Mouse (Mus musculus): ENCODE results near the gene Chst13. TPM values are rescaled to one million over a fixed set of nuclear protein-coding genes. Genes with fewer than 3 reads are reported as not detected.
A peak's percentile ranks its signal among the peaks of the same experiment; 100 is the strongest.

The Chst13 gene
- 0.22 TPM in 1 of 2 replicates, not detected in the other for polyA plus RNA-seq (2016; fragmentation: Nextera tagmentation; extraction: Ambion mirVana)

- Histone ChIP-seq H3K4me3 (peak within 1 kb of the TSS; percentile 17; the same call in 1 of the 2 replicates), H3K4me1 (peaks cover 5% of the 10 kb centered on the region; the same call in 1 of the 2 replicates), H3K27me3 (peaks cover 16% of the 10 kb centered on the region), H3K36me3 (no peaks in the 10 kb centered on the region), H3K4me2 (replicated peaks) (peak within 1 kb of the TSS; percentile 43), H3K27ac (no peak within 1 kb of the TSS), H3K9me3 (no peaks in the 10 kb centered on the region), H3K9ac (no peak within 1 kb of the TSS)
- WGBS = 3% methylated on average over 22 of the region's 22 CpGs
- ATAC-seq (ENCODE audit: insufficient number of reproducible peaks, insufficient read depth, low FRiP score, low TSS enrichment) = no peak
Observed at GRCm38 (mm10) chr6:90324991-90325390, at the start of gene Chst13. TSS of gene Chst13 (minus strand) at chr6:90325185.

GRCm38 (mm10) chr6:90374647-90375046 is 49.7 kb upstream of the Chst13 start:
- Histone ChIP-seq H3K9ac (no peak overlapping the region), H3K27ac (no peak overlapping the region), H3K9me3 (no peaks in the 10 kb centered on the region), H3K4me2 (replicated peaks) (no peak overlapping the region), H3K4me3 (no peak overlapping the region), H3K27me3 (no peaks in the 10 kb centered on the region), H3K4me1 (peaks cover 19% of the 10 kb centered on the region), H3K36me3 (peaks cover 65% of the 10 kb centered on the region)
- no peak for ATAC-seq (ENCODE audit: insufficient number of reproducible peaks, insufficient read depth, low FRiP score, low TSS enrichment)
- 90% methylated on average over 4 of the region's 4 CpGs for WGBS

- H3K27ac ChIP-seq = peak overlapping the region; percentile 52; the same call in 1 of the 2 replicates
- peak; percentile 58 for ATAC-seq (ENCODE audit: insufficient number of reproducible peaks, insufficient read depth, low FRiP score, low TSS enrichment)
- H3K27me3 ChIP-seq = no peaks in the 10 kb centered on the region
- H3K36me3 ChIP-seq = peaks cover 25% of the 10 kb centered on the region
- peak overlapping the region; percentile 76 for H3K9ac ChIP-seq
- under 1% methylated on average over 98 of the region's 98 CpGs for WGBS
- H3K4me2 ChIP-seq (replicated peaks) = peak overlapping the region; percentile 92
- peaks cover 19% of the 10 kb centered on the region for H3K4me1 ChIP-seq
- H3K4me3 ChIP-seq = peak overlapping the region; percentile 74
- no peaks in the 10 kb centered on the region for H3K9me3 ChIP-seq
Observed at GRCm38 (mm10) chr6:90369725-90370553, 45.0 kb upstream of the Chst13 start.

GRCm38 (mm10) chr6:90368976-90369724 is 44.2 kb upstream of the Chst13 start, which contains the start of gene Zxdc:
TSS of gene Zxdc (plus strand) at chr6:90369492.
- peak within 1 kb of the TSS; percentile 92 for H3K4me2 ChIP-seq (replicated peaks)
- H3K36me3 ChIP-seq = peaks cover 17% of the 10 kb centered on the region
- peak; percentile 97 for ATAC-seq (ENCODE audit: insufficient number of reproducible peaks, insufficient read depth, low FRiP score, low TSS enrichment)
- no peaks in the 10 kb centered on the region for H3K27me3 ChIP-seq
- WGBS = 5% methylated on average over 39 of the region's 41 CpGs
- H3K9ac ChIP-seq = peak within 1 kb of the TSS; percentile 76
- no peaks in the 10 kb centered on the region for H3K9me3 ChIP-seq
- peak within 1 kb of the TSS; percentile 74 for H3K4me3 ChIP-seq
- H3K27ac ChIP-seq = peak within 1 kb of the TSS; percentile 52; the same call in 1 of the 2 replicates
- H3K4me1 ChIP-seq = peaks cover 19% of the 10 kb centered on the region

- no peak overlapping the region for H3K9ac ChIP-seq
- H3K9me3 ChIP-seq = no peaks in the 10 kb centered on the region
- no peak overlapping the region for H3K27ac ChIP-seq
- H3K27me3 ChIP-seq = no peaks in the 10 kb centered on the region
- no peaks in the 10 kb centered on the region for H3K36me3 ChIP-seq
- peaks cover 17% of the 10 kb centered on the region; the same call in 1 of the 2 replicates for H3K4me1 ChIP-seq
- no peak overlapping the region for H3K4me3 ChIP-seq
- no peak overlapping the region for H3K4me2 ChIP-seq (replicated peaks)
- ATAC-seq (ENCODE audit: insufficient number of reproducible peaks, insufficient read depth, low FRiP score, low TSS enrichment) = no peak
- WGBS = 88% methylated on average over 5 of the region's 5 CpGs
Observed at GRCm38 (mm10) chr6:90363301-90363700, 38.3 kb upstream of the Chst13 start.

GRCm38 (mm10) chr6:90360922-90361614 is 36.1 kb upstream of the Chst13 start:
- H3K36me3 ChIP-seq = no peaks in the 10 kb centered on the region
- H3K27ac ChIP-seq = peak overlapping the region; percentile 69; the same call in 1 of the 2 replicates
- H3K4me2 ChIP-seq (replicated peaks) = no peak overlapping the region
- no peak for ATAC-seq (ENCODE audit: insufficient number of reproducible peaks, insufficient read depth, low FRiP score, low TSS enrichment)
- WGBS = 89% methylated on average over 6 of the region's 6 CpGs
- H3K9me3 ChIP-seq = no peaks in the 10 kb centered on the region
- no peaks in the 10 kb centered on the region for H3K27me3 ChIP-seq
- no peak overlapping the region for H3K9ac ChIP-seq
- peaks cover 17% of the 10 kb centered on the region; the same call in 1 of the 2 replicates for H3K4me1 ChIP-seq
- H3K4me3 ChIP-seq = no peak overlapping the region

- peaks cover 17% of the 10 kb centered on the region; the same call in 1 of the 2 replicates for H3K4me1 ChIP-seq
- H3K27ac ChIP-seq = peak overlapping the region; percentile 69
- ATAC-seq (ENCODE audit: insufficient number of reproducible peaks, insufficient read depth, low FRiP score, low TSS enrichment) = peak; percentile 70
- H3K27me3 ChIP-seq = no peaks in the 10 kb centered on the region
- H3K36me3 ChIP-seq = no peaks in the 10 kb centered on the region
- no peak overlapping the region for H3K9ac ChIP-seq
- 23% methylated on average over 7 of the region's 7 CpGs for WGBS
- H3K4me2 ChIP-seq (replicated peaks) = no peak overlapping the region
- no peak overlapping the region for H3K4me3 ChIP-seq
- H3K9me3 ChIP-seq = no peaks in the 10 kb centered on the region
Observed at GRCm38 (mm10) chr6:90360024-90360781, 35.2 kb upstream of the Chst13 start.

GRCm38 (mm10) chr6:90359445-90359844 is 34.5 kb upstream of the Chst13 start:
- no peak for ATAC-seq (ENCODE audit: insufficient number of reproducible peaks, insufficient read depth, low FRiP score, low TSS enrichment)
- Histone ChIP-seq H3K9me3 (no peaks in the 10 kb centered on the region), H3K4me3 (no peak overlapping the region), H3K4me1 (peaks cover 17% of the 10 kb centered on the region; the same call in 1 of the 2 replicates), H3K36me3 (no peaks in the 10 kb centered on the region), H3K9ac (no peak overlapping the region), H3K27ac (peak overlapping the region; percentile 69), H3K27me3 (no peaks in the 10 kb centered on the region), H3K4me2 (replicated peaks) (no peak overlapping the region)
- 74% methylated on average over 2 of the region's 2 CpGs for WGBS

- Histone ChIP-seq H3K27me3 (no peaks in the 10 kb centered on the region), H3K4me2 (replicated peaks) (no peak overlapping the region), H3K27ac (no peak overlapping the region), H3K9ac (no peak overlapping the region), H3K36me3 (no peaks in the 10 kb centered on the region), H3K4me1 (peaks cover 17% of the 10 kb centered on the region; the same call in 1 of the 2 replicates), H3K4me3 (no peak overlapping the region), H3K9me3 (no peaks in the 10 kb centered on the region)
- 66% methylated on average over 5 of the region's 5 CpGs for WGBS
- ATAC-seq (ENCODE audit: insufficient number of reproducible peaks, insufficient read depth, low FRiP score, low TSS enrichment) = no peak
Observed at GRCm38 (mm10) chr6:90358142-90358541, 33.2 kb upstream of the Chst13 start.

GRCm38 (mm10) chr6:90350011-90350410 is 25.0 kb upstream of the Chst13 start:
- H3K27me3 ChIP-seq = no peaks in the 10 kb centered on the region
- no peak overlapping the region for H3K4me3 ChIP-seq
- no peaks in the 10 kb centered on the region for H3K36me3 ChIP-seq
- H3K27ac ChIP-seq = no peak overlapping the region
- H3K9me3 ChIP-seq = no peaks in the 10 kb centered on the region
- WGBS = 44% methylated on average over 2 of the region's 2 CpGs
- H3K9ac ChIP-seq = no peak overlapping the region
- no peak for ATAC-seq (ENCODE audit: insufficient number of reproducible peaks, insufficient read depth, low FRiP score, low TSS enrichment)
- H3K4me2 ChIP-seq (replicated peaks) = no peak overlapping the region
- peaks cover 5% of the 10 kb centered on the region; the same call in 1 of the 2 replicates for H3K4me1 ChIP-seq
